Comparison of ENCODE assay signal across 18 mouse cellular contexts in genomic region chr9:121072127-121072757, GRCm38 (mm10).
DNase-seq lines count a peak whose midpoint lies in the region; ATAC-seq and TF ChIP-seq lines count a peak whose summit lies in the region.
"Had no signal": no experiment of that assay in that cellular context is flagged by ENCODE, and none has a peak within 500 bp of the region (broad histone marks: within the 10 kb centered on the region; RNA-seq: fewer than 3 reads in every experiment).

No protein-coding gene starts in this region.

- TF ChIP-seq POLR2A in thymus, adult 2 months (IDR thresholded peaks at IDR 0.05; ENCODE audit: control insufficient read depth, extremely low read depth, insufficient read depth, low read length, poor library complexity): no peak

- H3K27ac ChIP-seq in forebrain, embryonic 12.5 days: 0 out of 2 replicates have a peak overlapping the region, but pooled peaks have one; percentile 3
- H3K27ac ChIP-seq in forebrain, embryonic 11.5 days (ENCODE audit: low read depth, low read length): no peak overlapping the region
- no peak overlapping the region for H3K27ac ChIP-seq in stomach, embryonic 14.5 days (ENCODE audit: low read length)
- H3K27ac ChIP-seq in stomach, postnatal 0 days (replicated peaks): no peak overlapping the region
- peak overlapping the region; percentile 18; the same call in 1 of the 2 replicates for H3K27ac ChIP-seq in thymus, adult 2 months (ENCODE audit: control insufficient read depth, insufficient read depth, low read length)
- H3K27ac ChIP-seq: gastrocnemius, adult 2 months; kidney, embryonic 15.5 days; macrophage; midbrain, embryonic 15.5 days had no signal

- H3K4me3 ChIP-seq in forebrain, embryonic 12.5 days (replicated peaks): no peak overlapping the region
- H3K4me3 ChIP-seq in forebrain, embryonic 11.5 days (ENCODE audit: low read depth, low read length): no peak overlapping the region
- H3K4me3 ChIP-seq in stomach, embryonic 14.5 days (ENCODE audit: low read depth, low read length): no peak overlapping the region
- H3K4me3 ChIP-seq in stomach, postnatal 0 days (ENCODE audit: low read depth, low read length): no peak overlapping the region
- H3K4me3 ChIP-seq in thymus, adult 2 months (ENCODE audit: control insufficient read depth, insufficient read depth, low read length): no peak overlapping the region
- H3K4me3 ChIP-seq: erythroblast, embryonic 14.5 days; gastrocnemius, adult 2 months; kidney, embryonic 15.5 days; midbrain, embryonic 15.5 days had no signal

- WGBS in forebrain, embryonic 12.5 days: 28% methylated on average over 8 of the region's 8 CpGs
- WGBS in forebrain, embryonic 11.5 days: 29% methylated on average over 8 of the region's 8 CpGs
- WGBS in stomach, embryonic 14.5 days: 44% methylated on average over 8 of the region's 8 CpGs
- WGBS in stomach, postnatal 0 days: 49% methylated on average over 8 of the region's 8 CpGs
- 57% methylated on average over 8 of the region's 8 CpGs for WGBS in thymus, adult 2 months

- TF ChIP-seq CTCF in stomach, postnatal 0 days (IDR thresholded peaks at IDR 0.05; ENCODE audit: low read depth): no peak
- no peak for TF ChIP-seq CTCF in thymus, adult 2 months (IDR thresholded peaks at IDR 0.05; ENCODE audit: borderline replicate concordance, control insufficient read depth, extremely low read depth, insufficient read depth, low read length, poor library complexity)

- ATAC-seq in forebrain, embryonic 12.5 days (ENCODE audit: low FRiP score): no peak
- no peak for ATAC-seq in forebrain, embryonic 11.5 days (replicated peaks; ENCODE audit: low FRiP score)
- 0 out of 2 replicates have a peak, but pooled peaks have one; percentile 25 for ATAC-seq in stomach, embryonic 14.5 days (ENCODE audit: insufficient number of reproducible peaks, insufficient read depth, low FRiP score, low read depth)
- ATAC-seq in stomach, postnatal 0 days (ENCODE audit: low FRiP score, low TSS enrichment): no peak
- ATAC-seq: liver, postnatal 0 days; midbrain, embryonic 15.5 days had no signal

- peaks cover 28% of the 10 kb centered on the region for H3K4me1 ChIP-seq in forebrain, embryonic 12.5 days
- H3K4me1 ChIP-seq in forebrain, embryonic 11.5 days (replicated peaks; ENCODE audit: control insufficient read depth, insufficient read depth, low read length): peaks cover 5% of the 10 kb centered on the region; the same call in 1 of the 2 replicates
- H3K4me1 ChIP-seq in stomach, embryonic 14.5 days (ENCODE audit: control insufficient read depth, insufficient read depth, low read length): peaks cover 13% of the 10 kb centered on the region; the same call in 1 of the 2 replicates
- no peaks in the 10 kb centered on the region for H3K4me1 ChIP-seq in stomach, postnatal 0 days (replicated peaks; ENCODE audit: control insufficient read depth, insufficient read depth)
- H3K4me1 ChIP-seq in thymus, adult 2 months (replicated peaks; ENCODE audit: control insufficient read depth, insufficient read depth, low read length): peaks cover 18% of the 10 kb centered on the region

- DNase-seq in forebrain, embryonic 11.5 days (ENCODE audit: low spot score): no peak
- DNase-seq in stomach, postnatal 0 days (ENCODE audit: low spot score): no peak
- peak; percentile 51 for DNase-seq in thymus, adult 2 months
- no peak for DNase-seq in lung, postnatal 4 days
- DNase-seq in kidney, adult 8-10 months: no peak
- DNase-seq: adrenal gland, postnatal 10 days; gastrocnemius, adult 2 months; heart, adult 18-20 months; layer of hippocampus, postnatal 36 days; liver; liver, postnatal 0 days; spleen, adult 18-20 months had no signal

- 0 out of 2 replicates have a peak, but pooled peaks cover 3% of the 10 kb centered on the region for H3K36me3 ChIP-seq in forebrain, embryonic 12.5 days (replicated peaks)
- H3K36me3 ChIP-seq in forebrain, embryonic 11.5 days (ENCODE audit: control insufficient read depth, insufficient read depth, low read length): no peaks in the 10 kb centered on the region
- H3K36me3 ChIP-seq in stomach, embryonic 14.5 days (ENCODE audit: control insufficient read depth, insufficient read depth, low read length): no peaks in the 10 kb centered on the region
- H3K36me3 ChIP-seq in stomach, postnatal 0 days (ENCODE audit: control insufficient read depth, insufficient read depth, low read length): no peaks in the 10 kb centered on the region
- H3K36me3 ChIP-seq in thymus, adult 2 months (ENCODE audit: control insufficient read depth, insufficient read depth, low read length): no peaks in the 10 kb centered on the region
- H3K36me3 ChIP-seq: kidney, embryonic 15.5 days; midbrain, embryonic 15.5 days had no signal

- H3K27me3 ChIP-seq in forebrain, embryonic 12.5 days: no peaks in the 10 kb centered on the region; the same call in 1 of the 2 replicates
- no peaks in the 10 kb centered on the region for H3K27me3 ChIP-seq in forebrain, embryonic 11.5 days (ENCODE audit: control insufficient read depth, insufficient read depth, low read length)
- H3K27me3 ChIP-seq in stomach, embryonic 14.5 days (ENCODE audit: control insufficient read depth, insufficient read depth, low read length): no peaks in the 10 kb centered on the region
- no peaks in the 10 kb centered on the region for H3K27me3 ChIP-seq in stomach, postnatal 0 days (ENCODE audit: control insufficient read depth, insufficient read depth, low read length)
- no peaks in the 10 kb centered on the region for H3K27me3 ChIP-seq in thymus, adult 2 months (ENCODE audit: control insufficient read depth, insufficient read depth, low read length)
- H3K27me3 ChIP-seq: kidney, embryonic 15.5 days; midbrain, embryonic 15.5 days had no signal

- TF ChIP-seq EP300 in stomach, postnatal 0 days (optimal IDR thresholded peaks at IDR 0.05): no peak

- no peak overlapping the region for H3K4me2 ChIP-seq in forebrain, embryonic 12.5 days
- no peak overlapping the region for H3K4me2 ChIP-seq in forebrain, embryonic 11.5 days (ENCODE audit: low read depth, low read length, severe bottlenecking)
- H3K4me2 ChIP-seq in stomach, embryonic 14.5 days (replicated peaks; ENCODE audit: low read depth, low read length): no peak overlapping the region
- H3K4me2 ChIP-seq in stomach, postnatal 0 days (replicated peaks; ENCODE audit: low read depth): no peak overlapping the region
- H3K4me2 ChIP-seq: kidney, embryonic 15.5 days; midbrain, embryonic 15.5 days had no signal

- H3K9ac ChIP-seq in forebrain, embryonic 12.5 days: no peak overlapping the region
- no peak overlapping the region for H3K9ac ChIP-seq in forebrain, embryonic 11.5 days (ENCODE audit: low read length)
- H3K9ac ChIP-seq in stomach, embryonic 14.5 days (replicated peaks; ENCODE audit: low read depth, low read length): no peak overlapping the region
- H3K9ac ChIP-seq in stomach, postnatal 0 days (ENCODE audit: low read length): no peak overlapping the region
- H3K9ac ChIP-seq: kidney, embryonic 15.5 days; liver, postnatal 0 days; midbrain, embryonic 15.5 days had no signal

- H3K9me3 ChIP-seq in forebrain, embryonic 12.5 days: no peaks in the 10 kb centered on the region
- H3K9me3 ChIP-seq in forebrain, embryonic 11.5 days (ENCODE audit: control insufficient read depth, low read length): no peaks in the 10 kb centered on the region
- no peaks in the 10 kb centered on the region for H3K9me3 ChIP-seq in stomach, embryonic 14.5 days (ENCODE audit: control insufficient read depth, low read depth, low read length)
- no peaks in the 10 kb centered on the region for H3K9me3 ChIP-seq in stomach, postnatal 0 days (ENCODE audit: control insufficient read depth, low read length)
- H3K9me3 ChIP-seq: kidney, embryonic 15.5 days; midbrain, embryonic 15.5 days had no signal

Comparison
In these comparisons a context has a peak if more than half of its experiments do, and no peak if none do; other contexts are left out.
1. H3K27ac ChIP-seq: peak in forebrain, embryonic 12.5 days (single experiment) and thymus, adult 2 months (single experiment); none in forebrain, embryonic 11.5 days (single experiment), stomach, embryonic 14.5 days (single experiment) and stomach, postnatal 0 days (single experiment).